Mouse (Mus musculus): Measurements from ENCODE around the gene Gpx8. TPM values are rescaled to one million over a fixed set of nuclear protein-coding genes. Genes with fewer than 3 reads are reported as not detected.
"Not testable (repeated sequence)": the region's sequence is repeated elsewhere in the genome, so short reads cannot be mapped to it uniquely, and the experiment has no call there.

The Gpx8 gene
- total RNA-seq, 2 experiments from 2014 or later: 9.6 to 9.8 TPM

GRCm38 (mm10) chr13:113031792-113032571, 14.2 kb downstream of the Gpx8 start:
- intact Hi-C loops (cut with DNase I): loop anchor here (5.0 kb wide), 1 partner anchor 85 kb away; no protein-coding TSS in a partner anchor
- DNase-seq (ENCODE audit: low spot score in 2 of 2): peak; percentile 38 to 57

DNA sequence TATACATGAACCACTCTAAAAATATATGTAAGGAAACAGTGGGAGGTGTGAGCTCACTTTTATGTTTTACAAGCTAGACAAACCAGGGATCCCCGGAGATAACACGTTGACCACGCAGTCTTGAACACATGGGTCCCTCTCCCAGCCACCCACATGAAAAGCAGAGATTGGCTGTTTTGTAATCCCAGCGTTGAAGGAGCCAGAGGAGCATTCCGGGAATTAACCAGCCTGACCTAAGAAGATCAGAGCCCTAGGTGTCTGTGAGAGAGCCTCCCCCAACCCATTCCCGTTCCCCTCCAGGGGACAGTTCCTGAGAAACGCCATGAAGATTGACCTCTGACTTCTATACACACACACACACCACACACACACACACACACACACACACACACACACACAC, 14.9 kb downstream of the Gpx8 start:
- intact Hi-C loops (cut with DNase I): loop anchor here (5.0 kb wide), 1 partner anchor 84 kb away; no protein-coding TSS in a partner anchor
- DNase-seq (ENCODE audit: low spot score in 2 of 2): peak in 1 of 2 experiments; percentile 52

GRCm38 (mm10) chr13:113023274-113024143, 22.7 kb downstream of the Gpx8 start:
- DNase-seq (ENCODE audit: low spot score in 2 of 2): no peak
- intact Hi-C loops (cut with DNase I): no loop called here

DNA sequence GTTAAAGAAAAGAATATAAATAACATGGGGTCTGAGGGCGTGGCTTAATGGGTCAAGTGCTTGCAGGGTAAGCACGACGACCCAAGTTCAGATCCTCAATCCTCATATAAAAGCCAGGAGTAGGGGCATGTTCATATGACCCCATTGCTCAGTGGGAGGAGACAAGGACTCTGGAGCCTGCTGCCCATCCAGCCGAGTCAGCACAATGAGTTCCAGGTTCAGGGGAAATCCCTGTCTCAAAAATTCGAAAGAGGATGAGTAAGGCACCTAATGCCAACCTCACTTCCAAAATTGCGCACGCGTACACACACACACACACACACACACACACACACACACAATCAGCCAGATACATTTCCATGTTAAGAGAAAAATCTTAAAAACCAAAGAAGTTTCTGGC, 23.7 kb downstream of the Gpx8 start:
- intact Hi-C loops (cut with DNase I): no loop called here
- DNase-seq (ENCODE audit: low spot score in 2 of 2): no peak

- no peak for DNase-seq (ENCODE audit: low spot score in 2 of 2)
Observed at GRCm38 (mm10) chr13:113021521-113021920, 24.7 kb downstream of the Gpx8 start.

GRCm38 (mm10) chr13:113013174-113013953, 32.8 kb downstream of the Gpx8 start:
- intact Hi-C loops (cut with DNase I); DNase-seq (ENCODE audit: low spot score in 2 of 2): not testable (repeated sequence)

More at GRCm38 (mm10) chr13:113021521-113021920, 24.7 kb downstream of the Gpx8 start:
- intact Hi-C loops (cut with DNase I): no loop called here

DNA sequence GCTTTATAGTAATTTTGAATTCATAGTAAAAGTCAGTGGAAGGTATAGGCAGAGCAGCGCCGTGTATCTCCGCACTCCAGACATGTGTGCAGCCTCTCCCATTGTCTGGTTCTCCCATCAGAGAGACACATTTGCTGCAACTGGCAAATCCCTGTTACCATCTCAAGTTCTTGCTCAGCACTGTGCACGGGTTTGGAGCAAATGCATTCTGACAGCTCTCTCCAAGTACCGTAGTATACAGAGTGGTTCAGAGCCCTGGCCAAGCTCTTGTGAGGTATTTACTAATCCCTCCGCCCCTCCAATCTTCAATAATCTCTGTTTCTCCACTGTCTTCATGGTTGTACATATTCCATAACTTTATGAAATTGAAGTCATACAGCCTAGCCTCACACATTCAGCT, 33.5 kb downstream of the Gpx8 start:
- intact Hi-C loops (cut with DNase I): no loop called here
- no peak for DNase-seq (ENCODE audit: low spot score in 2 of 2)

DNA sequence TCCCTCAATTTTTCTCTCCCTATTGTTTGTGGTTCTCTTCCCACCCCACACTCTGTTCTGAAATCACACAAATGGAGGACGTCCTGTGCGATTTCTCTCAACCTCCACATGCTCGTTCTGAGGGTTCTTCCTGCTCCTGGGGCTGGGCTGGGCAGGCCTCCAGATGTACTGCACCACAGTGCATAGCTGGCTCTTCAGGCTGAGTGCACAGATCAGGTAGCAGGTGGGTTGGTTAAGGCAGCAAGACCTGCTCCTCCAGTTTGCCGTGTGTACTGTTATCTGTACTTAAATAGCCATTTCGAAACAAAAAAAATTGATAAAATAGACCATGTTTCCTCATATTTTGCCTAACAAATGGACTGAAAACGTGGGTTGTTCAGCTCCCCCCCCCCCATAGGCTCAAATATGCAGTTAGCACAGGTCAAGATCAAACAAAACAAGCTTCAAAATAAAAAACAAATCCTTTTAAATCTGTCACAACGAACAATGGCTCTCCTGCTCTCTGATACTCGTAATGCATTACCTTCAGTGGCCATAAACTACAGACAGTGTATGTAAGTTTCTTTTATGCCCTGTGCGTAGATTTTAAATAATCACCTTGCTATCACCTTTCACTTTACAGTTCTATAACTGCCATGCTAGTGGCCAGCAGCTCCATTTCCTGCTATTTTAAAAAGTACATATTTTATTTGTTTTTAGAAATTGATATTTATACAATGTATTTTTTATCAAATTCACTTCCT, 45.5 kb downstream of the Gpx8 start:
- intact Hi-C loops (cut with DNase I): no loop called here
- DNase-seq (ENCODE audit: low spot score in 2 of 2): no peak

DNA sequence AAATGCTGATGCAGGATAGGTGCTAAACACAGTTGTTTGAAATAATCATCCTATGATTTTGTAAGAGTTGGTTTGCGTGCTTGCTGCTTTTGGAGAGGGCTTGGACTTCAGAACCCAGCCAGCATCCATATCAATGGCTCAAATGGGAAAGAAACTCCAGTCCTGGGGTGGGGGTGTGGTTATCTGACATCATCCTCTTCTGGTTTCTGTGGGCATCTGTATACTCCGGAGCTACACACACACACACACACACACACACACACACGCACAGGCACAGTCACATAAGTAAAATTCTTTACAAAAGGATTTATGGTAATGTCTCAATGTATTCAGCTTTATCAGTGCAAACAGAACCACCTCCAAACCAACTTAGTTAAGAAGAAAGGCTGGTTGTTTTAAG, 46.1 kb downstream of the Gpx8 start:
- intact Hi-C loops (cut with DNase I): no loop called here
- no peak for DNase-seq (ENCODE audit: low spot score in 2 of 2)

DNA sequence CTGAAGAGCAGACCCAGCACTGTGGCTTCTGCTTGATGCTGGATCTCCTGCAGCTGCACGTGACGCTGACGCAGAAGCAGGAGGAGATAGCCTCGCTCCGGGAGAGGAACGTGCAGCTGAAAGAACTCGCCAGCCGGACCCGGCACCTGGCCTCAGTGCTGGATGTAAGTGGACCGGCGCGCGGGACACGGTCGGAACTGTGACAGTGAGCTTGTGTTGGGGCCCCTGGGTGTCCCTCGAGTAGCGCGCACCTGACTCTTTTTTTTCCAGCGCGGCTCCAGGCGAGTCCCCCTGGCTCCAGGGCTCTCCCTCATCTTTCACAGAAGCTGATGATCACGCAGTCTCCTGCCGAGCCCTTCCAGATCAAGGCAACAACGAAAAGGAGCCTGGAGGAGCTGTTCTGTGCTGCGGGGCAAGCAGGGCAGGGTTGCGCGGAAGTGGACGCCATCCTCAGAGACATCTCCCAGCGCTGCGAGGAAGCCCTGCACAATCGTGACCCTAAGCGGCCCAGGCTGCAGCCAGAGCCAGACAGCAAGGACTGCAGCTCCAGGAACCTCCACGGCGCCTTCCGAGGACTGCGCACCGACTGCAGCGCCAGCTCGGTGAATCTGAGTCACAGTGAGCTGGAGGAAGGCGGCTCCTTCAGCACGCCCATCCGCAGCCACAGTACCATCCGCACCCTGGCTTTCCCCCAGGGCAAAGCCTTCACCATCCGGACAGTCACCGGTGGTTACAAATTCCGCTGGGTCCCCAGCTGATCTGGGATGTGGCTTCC, 47.6 kb downstream of the Gpx8 start:
- peak; percentile 59 to 72 for DNase-seq (ENCODE audit: low spot score in 2 of 2)
- intact Hi-C loops (cut with DNase I): no loop called here

DNA sequence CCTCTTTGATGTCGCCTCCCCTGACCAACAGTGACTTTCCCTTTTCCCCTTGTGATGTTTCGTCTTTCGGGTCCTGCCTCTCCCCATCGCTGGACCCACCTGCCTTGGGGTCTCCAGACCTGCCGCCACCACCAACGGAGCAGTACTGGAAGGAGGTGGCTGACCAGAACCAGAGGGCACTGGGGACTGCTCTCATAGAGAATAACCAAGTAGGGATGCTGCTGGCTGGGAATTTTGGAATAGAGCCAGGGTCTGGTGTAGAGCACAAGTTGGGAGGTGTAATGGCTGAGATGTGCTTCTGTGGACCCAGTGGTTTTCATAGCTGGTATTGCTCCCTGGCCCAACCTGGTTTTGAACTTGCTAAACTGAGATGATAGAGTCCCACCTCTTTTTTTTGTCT, 48.8 kb downstream of the Gpx8 start:
- intact Hi-C loops (cut with DNase I): no loop called here
- no peak for DNase-seq (ENCODE audit: low spot score in 2 of 2)

- no peak for DNase-seq (ENCODE audit: low spot score in 2 of 2)
- intact Hi-C loops (cut with DNase I): no loop called here
Observed at GRCm38 (mm10) chr13:112996407-112996806, 49.8 kb downstream of the Gpx8 start.

DNA sequence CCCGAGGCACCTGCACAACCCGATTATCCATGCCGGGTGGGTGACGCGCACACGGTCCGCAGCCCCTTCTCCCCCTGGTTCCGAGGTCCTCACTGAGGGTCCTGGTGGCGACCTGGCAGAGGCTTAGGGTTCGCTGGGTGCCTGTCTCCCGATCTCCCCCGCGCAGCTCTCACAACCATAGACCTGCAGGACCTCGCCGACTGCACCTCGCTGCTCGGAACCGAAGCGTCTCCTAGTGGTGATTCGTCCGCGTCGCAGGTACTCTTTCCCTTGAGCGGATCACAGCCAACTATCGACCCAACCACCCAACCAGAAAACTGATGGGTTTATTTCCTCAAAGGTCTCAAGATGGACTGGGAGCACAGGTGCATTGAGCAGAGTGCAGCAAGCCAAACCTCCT, 52.0 kb downstream of the Gpx8 start:
- intact Hi-C loops (cut with DNase I): no loop called here
- peak; percentile 41 to 47 for DNase-seq (ENCODE audit: low spot score in 2 of 2)

DNA sequence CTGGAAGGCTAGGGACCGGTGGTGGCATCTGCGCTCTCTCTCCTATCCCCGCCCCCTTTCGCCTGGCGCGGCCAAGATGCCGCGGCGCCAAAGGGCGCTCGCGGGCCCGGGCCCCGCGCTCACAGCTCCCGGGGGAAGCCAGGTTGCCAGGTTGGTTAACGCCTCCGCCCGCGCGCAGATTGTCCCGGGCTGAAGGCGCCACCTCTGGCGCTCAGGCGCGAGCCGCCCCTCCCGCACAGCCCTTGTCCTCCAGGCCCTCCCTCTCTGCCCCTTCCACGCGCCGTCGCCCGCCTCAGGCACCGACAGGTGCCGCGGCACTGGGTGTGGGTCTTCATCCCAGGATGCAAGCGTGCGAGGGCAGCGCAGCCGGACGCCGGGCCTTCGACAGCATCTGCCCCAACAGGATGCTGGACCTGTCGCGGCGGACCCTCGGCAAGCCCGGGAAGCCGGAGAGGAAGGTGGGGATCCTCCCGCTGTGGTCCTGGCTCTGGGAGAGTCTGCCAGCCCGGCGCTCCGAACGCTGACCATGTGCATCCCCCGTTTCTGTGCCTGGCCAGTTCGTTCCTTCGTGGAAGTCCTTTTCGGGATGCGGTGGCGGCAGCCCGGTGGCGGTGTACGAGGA, 52.6 kb downstream of the Gpx8 start, which contains the start of gene Mcidas:
TSS of gene Mcidas (plus strand) at position 315 of the 622 bp plus-strand sequence.
- intact Hi-C loops (cut with DNase I): no loop called here
- no peak for DNase-seq (ENCODE audit: low spot score in 2 of 2)

Data from left cerebral cortex, postnatal 25 days (tissue).